Mouse (Mus musculus): ENCODE measurements around the gene Serping1.

Serping1 gene

GRCm38 (mm10) chr2:84779210-84779609 lies 4.0 kb upstream of the Serping1 start:
- peak in 1 of 2 experiments; percentile 39 for DNase-seq (ENCODE audit: low spot score in 2 of 2)

GRCm38 (mm10) chr2:84777706-84778105 lies 2.5 kb upstream of the Serping1 start:
- DNase-seq (ENCODE audit: low spot score in 2 of 2): no peak

GRCm38 (mm10) chr2:84775665-84776064 lies 421 bp upstream of the Serping1 start:
- DNase-seq (ENCODE audit: low spot score in 2 of 2): no peak

GRCm38 (mm10) chr2:84774751-84775150 lies 493 bp downstream of the Serping1 start:
- DNase-seq (ENCODE audit: low spot score in 2 of 2): peak in 1 of 2 experiments; percentile 23

- DNase-seq (ENCODE audit: low spot score in 2 of 2): no peak
Observed at GRCm38 (mm10) chr2:84773195-84773594, 2.0 kb downstream of the Serping1 start.

- DNase-seq (ENCODE audit: low spot score in 2 of 2): no peak
Observed at GRCm38 (mm10) chr2:84772454-84772853, 2.8 kb downstream of the Serping1 start.

- no peak for DNase-seq (ENCODE audit: low spot score in 2 of 2)
Observed at GRCm38 (mm10) chr2:84770501-84770900, 4.7 kb downstream of the Serping1 start.

- no peak for DNase-seq (ENCODE audit: low spot score in 2 of 2)
Observed at GRCm38 (mm10) chr2:84762818-84763217, 12.4 kb downstream of the Serping1 start.

GRCm38 (mm10) chr2:84762295-84762694 lies 12.9 kb downstream of the Serping1 start:
- no peak for DNase-seq (ENCODE audit: low spot score in 2 of 2)

GRCm38 (mm10) chr2:84761840-84762239 lies 13.4 kb downstream of the Serping1 start:
- DNase-seq (ENCODE audit: low spot score in 2 of 2): no peak

GRCm38 (mm10) chr2:84761309-84761708 lies 13.9 kb downstream of the Serping1 start:
- DNase-seq (ENCODE audit: low spot score in 2 of 2): no peak

- no peak for DNase-seq (ENCODE audit: low spot score in 2 of 2)
Observed at GRCm38 (mm10) chr2:84760777-84761176, 14.5 kb downstream of the Serping1 start.

GRCm38 (mm10) chr2:84758542-84759127 lies 16.6 kb downstream of the Serping1 start:
- peak; percentile 18 to 34 for DNase-seq (ENCODE audit: low spot score in 2 of 2)

- no peak for DNase-seq (ENCODE audit: low spot score in 2 of 2)
Observed at GRCm38 (mm10) chr2:84757026-84757682, 18.1 kb downstream of the Serping1 start.

- DNase-seq (ENCODE audit: low spot score in 2 of 2): no peak
Observed at GRCm38 (mm10) chr2:84756245-84756644, 19.0 kb downstream of the Serping1 start.

- DNase-seq (ENCODE audit: low spot score in 2 of 2): no peak
Observed at GRCm38 (mm10) chr2:84750115-84750514, 25.1 kb downstream of the Serping1 start.

GRCm38 (mm10) chr2:84744126-84744525 lies 31.1 kb downstream of the Serping1 start:
- DNase-seq (ENCODE audit: low spot score in 2 of 2): no peak

- peak; percentile 43 to 47 for DNase-seq (ENCODE audit: low spot score in 2 of 2)
Observed at GRCm38 (mm10) chr2:84743561-84743960, 31.7 kb downstream of the Serping1 start, which contains the start of gene Gm19426. Gene Gm19426 (minus strand): TSS chr2:84743655.

- DNase-seq (ENCODE audit: low spot score in 2 of 2): peak; percentile 33 to 53
Observed at GRCm38 (mm10) chr2:84742451-84743283, 32.6 kb downstream of the Serping1 start.

- no peak for DNase-seq (ENCODE audit: low spot score in 2 of 2)
Observed at GRCm38 (mm10) chr2:84741841-84742450, 33.3 kb downstream of the Serping1 start.

- DNase-seq (ENCODE audit: low spot score in 2 of 2): peak in 1 of 2 experiments; percentile 44
Observed at GRCm38 (mm10) chr2:84740608-84741333, 34.5 kb downstream of the Serping1 start.
